Mouse (Mus musculus): ENCODE results near the gene Kctd15.

- TF ChIP-seq CTCF (IDR thresholded peaks at IDR 0.05; ENCODE audit: borderline replicate concordance, insufficient read depth, low read length) (no peak), POLR2A (IDR thresholded peaks at IDR 0.05; ENCODE audit: low read depth, low read length) (no peak)
Observed at GRCm38 (mm10) chr7:34656632-34657031, at the start of gene Kctd15.

Measured in embryonic fibroblast, embryonic 13.5 days (primary cell).